9 mouse cellular contexts compared by ENCODE assay signal in genomic region chr1:171271622-171272021, GRCm38 (mm10). TPM values are rescaled to one million over a fixed set of nuclear protein-coding genes. Genes with fewer than 3 reads are reported as not detected.
DNase-seq lines count a peak whose midpoint lies in the region; ATAC-seq and TF ChIP-seq lines count a peak whose summit lies in the region.
"Had no signal": no experiment of that assay in that cellular context is flagged by ENCODE, and none has a peak within 500 bp of the region (broad histone marks: within the 10 kb centered on the region; RNA-seq: fewer than 3 reads in every experiment).

No protein-coding gene starts in this region.

- no peaks in the 10 kb centered on the region for H3K9me3 ChIP-seq in heart, embryonic 10.5 days
- H3K9me3 ChIP-seq in megakaryocyte, embryonic 14.5 days, result no peaks in the 10 kb centered on the region
- H3K9me3 ChIP-seq in limb, embryonic 15.5 days, result no peaks in the 10 kb centered on the region
- H3K9me3 ChIP-seq in stomach, postnatal 0 days (ENCODE audit: control insufficient read depth, low read length), result no peaks in the 10 kb centered on the region

- TF ChIP-seq EP300 in stomach, postnatal 0 days (optimal IDR thresholded peaks at IDR 0.05), result no peak

- no peak overlapping the region for H3K9ac ChIP-seq in limb, embryonic 15.5 days
- no peak overlapping the region for H3K9ac ChIP-seq in stomach, postnatal 0 days (ENCODE audit: low read length)

- peak overlapping the region; percentile 19; the same call in 1 of the 2 replicates for H3K27ac ChIP-seq in heart, embryonic 10.5 days
- no peak overlapping the region for H3K27ac ChIP-seq in limb, embryonic 15.5 days
- no peak overlapping the region for H3K27ac ChIP-seq in stomach, postnatal 0 days (replicated peaks)

- 0 out of 2 replicates have a peak overlapping the region, but pooled peaks have one; percentile 5 for H3K4me2 ChIP-seq in limb, embryonic 15.5 days
- H3K4me2 ChIP-seq in stomach, postnatal 0 days (replicated peaks; ENCODE audit: low read depth), result 0 out of 2 replicates have a peak overlapping the region, but pooled peaks have one; percentile 12

- intact Hi-C loops in heart, postnatal 10 days (cut with DNase I), result no loop called here

- no peak for DNase-seq in heart, embryonic 10.5 days (ENCODE audit: low spot score)
- DNase-seq in heart, postnatal 10 days, result no peak
- DNase-seq in stomach, postnatal 0 days (ENCODE audit: low spot score), result no peak
- DNase-seq in thymus, postnatal 0 days (ENCODE audit: low spot score), result no peak
- no peak for DNase-seq in right cerebral cortex, postnatal 25 days
- DNase-seq: right cerebral cortex, adult 18-20 months had no signal

- peaks cover 49% of the 10 kb centered on the region for H3K36me3 ChIP-seq in heart, embryonic 10.5 days
- peaks cover 51% of the 10 kb centered on the region for H3K36me3 ChIP-seq in megakaryocyte, embryonic 14.5 days (replicated peaks; ENCODE audit: low read length)
- H3K36me3 ChIP-seq in limb, embryonic 15.5 days, result peaks cover 47% of the 10 kb centered on the region
- H3K36me3 ChIP-seq in stomach, postnatal 0 days (ENCODE audit: control insufficient read depth, insufficient read depth, low read length), result peaks cover 14% of the 10 kb centered on the region

- H3K4me3 ChIP-seq in heart, embryonic 10.5 days, result 0 out of 2 replicates have a peak overlapping the region, but pooled peaks have one; percentile 0
- H3K4me3 ChIP-seq in megakaryocyte, embryonic 14.5 days (replicated peaks), result peak overlapping the region; percentile 68
- 0 out of 2 replicates have a peak overlapping the region, but pooled peaks have one; percentile 80 for H3K4me3 ChIP-seq in limb, embryonic 15.5 days
- H3K4me3 ChIP-seq in stomach, postnatal 0 days (ENCODE audit: low read depth, low read length), result no peak overlapping the region

- no peaks in the 10 kb centered on the region for H3K27me3 ChIP-seq in heart, embryonic 10.5 days (ENCODE audit: insufficient read depth, poor library complexity, severe bottlenecking)
- no peaks in the 10 kb centered on the region for H3K27me3 ChIP-seq in megakaryocyte, embryonic 14.5 days (replicated peaks)
- no peaks in the 10 kb centered on the region for H3K27me3 ChIP-seq in limb, embryonic 15.5 days
- H3K27me3 ChIP-seq in stomach, postnatal 0 days (ENCODE audit: control insufficient read depth, insufficient read depth, low read length), result no peaks in the 10 kb centered on the region

- no peak for TF ChIP-seq CTCF in stomach, postnatal 0 days (IDR thresholded peaks at IDR 0.05; ENCODE audit: low read depth)

- no peak for ATAC-seq in megakaryocyte, adult 5-6 weeks (ENCODE audit: poor library complexity, severe bottlenecking)
- no peak for ATAC-seq in limb, embryonic 15.5 days (ENCODE audit: insufficient number of reproducible peaks, low FRiP score, low TSS enrichment, low read depth)
- ATAC-seq in stomach, postnatal 0 days (ENCODE audit: low FRiP score, low TSS enrichment), result no peak

- peaks cover 25% of the 10 kb centered on the region for H3K4me1 ChIP-seq in heart, embryonic 10.5 days
- H3K4me1 ChIP-seq in megakaryocyte, embryonic 14.5 days, result peaks cover 31% of the 10 kb centered on the region
- peaks cover 17% of the 10 kb centered on the region for H3K4me1 ChIP-seq in limb, embryonic 15.5 days
- H3K4me1 ChIP-seq in stomach, postnatal 0 days (replicated peaks; ENCODE audit: control insufficient read depth, insufficient read depth), result 0 out of 2 replicates have a peak, but pooled peaks cover 2% of the 10 kb centered on the region

- WGBS in heart, embryonic 10.5 days, result 64% methylated on average over 10 of the region's 10 CpGs
- 68% methylated on average over 10 of the region's 10 CpGs for WGBS in limb, embryonic 15.5 days
- 61% methylated on average over 10 of the region's 10 CpGs for WGBS in stomach, postnatal 0 days

RNA-seq across cellular contexts. Expression of gene B4galt3, which starts 1.5 kb away (rescaled TPM):
- 53.3 and 62.4 TPM in 2 replicates for polyA plus RNA-seq in heart, embryonic 10.5 days (2016; fragmentation: Nextera tagmentation; extraction: Ambion mirVana)
- 10 to 100 TPM; 28.0 to 28.6 TPM for total RNA-seq in heart, postnatal 10 days (2021)
- 20.5 and 20.6 TPM in 2 replicates for polyA plus RNA-seq in megakaryocyte, embryonic 14.5 days (2012; ENCODE audit: insufficient read depth, low replicate concordance)
- 17.8 and 20.4 TPM in 2 replicates for total RNA-seq in megakaryocyte, adult 5-6 weeks (2015)
- 28.5 and 33.5 TPM in 2 replicates for total RNA-seq in megakaryocyte, adult 5-6 weeks (2017)
- polyA plus RNA-seq in limb, embryonic 15.5 days (2015; fragmentation: Nextera tagmentation; extraction: Ambion mirVana), result 63.2 and 69.1 TPM in 2 replicates
- 32.9 and 34.2 TPM in 2 replicates for polyA plus RNA-seq in stomach, postnatal 0 days (2015; fragmentation: Nextera tagmentation; extraction: Ambion mirVana)
- polyA plus RNA-seq in thymus, postnatal 0 days (2015; fragmentation: Nextera tagmentation; extraction: Ambion mirVana), result 43.9 and 50.6 TPM in 2 replicates

RNA-seq across cellular contexts. Expression of gene Ppox, which starts 9.4 kb away (rescaled TPM):
- 57.1 and 59.8 TPM in 2 replicates for polyA plus RNA-seq in heart, embryonic 10.5 days (2016; fragmentation: Nextera tagmentation; extraction: Ambion mirVana)
- 10 to 100 TPM; 20.7 to 21.4 TPM for total RNA-seq in heart, postnatal 10 days (2021)
- 17.0 and 28.8 TPM in 2 replicates for polyA plus RNA-seq in megakaryocyte, embryonic 14.5 days (2012; ENCODE audit: insufficient read depth, low replicate concordance)
- 26.5 and 27.4 TPM in 2 replicates for total RNA-seq in megakaryocyte, adult 5-6 weeks (2015)
- 14.5 and 18.0 TPM in 2 replicates for total RNA-seq in megakaryocyte, adult 5-6 weeks (2017)
- 44.7 and 49.5 TPM in 2 replicates for polyA plus RNA-seq in limb, embryonic 15.5 days (2015; fragmentation: Nextera tagmentation; extraction: Ambion mirVana)
- 16.8 and 21.3 TPM in 2 replicates for polyA plus RNA-seq in stomach, postnatal 0 days (2015; fragmentation: Nextera tagmentation; extraction: Ambion mirVana)
- polyA plus RNA-seq in thymus, postnatal 0 days (2015; fragmentation: Nextera tagmentation; extraction: Ambion mirVana), result 34.2 and 34.3 TPM in 2 replicates

RNA-seq across cellular contexts. Expression of gene Usp21, which starts 16.2 kb away (rescaled TPM):
- polyA plus RNA-seq in heart, embryonic 10.5 days (2016; fragmentation: Nextera tagmentation; extraction: Ambion mirVana), result 58.5 and 74.8 TPM in 2 replicates
- 10 to 100 TPM; 20.7 to 26.8 TPM for total RNA-seq in heart, postnatal 10 days (2021)
- polyA plus RNA-seq in megakaryocyte, embryonic 14.5 days (2012; ENCODE audit: insufficient read depth, low replicate concordance), result 33.2 and 67.7 TPM in 2 replicates
- total RNA-seq in megakaryocyte, adult 5-6 weeks (2015), result 41.1 and 41.9 TPM in 2 replicates
- 20.2 and 28.9 TPM in 2 replicates for total RNA-seq in megakaryocyte, adult 5-6 weeks (2017)
- 81.5 and 83.1 TPM in 2 replicates for polyA plus RNA-seq in limb, embryonic 15.5 days (2015; fragmentation: Nextera tagmentation; extraction: Ambion mirVana)
- polyA plus RNA-seq in stomach, postnatal 0 days (2015; fragmentation: Nextera tagmentation; extraction: Ambion mirVana), result 25.0 and 26.4 TPM in 2 replicates
- polyA plus RNA-seq in thymus, postnatal 0 days (2015; fragmentation: Nextera tagmentation; extraction: Ambion mirVana), result 39.5 and 42.7 TPM in 2 replicates

RNA-seq across cellular contexts. Expression of gene Ndufs2, which starts 20.4 kb away (rescaled TPM):
- 390 and 470 TPM in 2 replicates for polyA plus RNA-seq in heart, embryonic 10.5 days (2016; fragmentation: Nextera tagmentation; extraction: Ambion mirVana)
- 1,000 to 10,000 TPM; 1,054 to 1,076 TPM for total RNA-seq in heart, postnatal 10 days (2021)
- 24.9 and 49.7 TPM in 2 replicates for polyA plus RNA-seq in megakaryocyte, embryonic 14.5 days (2012; ENCODE audit: insufficient read depth, low replicate concordance)
- total RNA-seq in megakaryocyte, adult 5-6 weeks (2015), result 235 and 245 TPM in 2 replicates
- 276 and 306 TPM in 2 replicates for total RNA-seq in megakaryocyte, adult 5-6 weeks (2017)
- 217 and 252 TPM in 2 replicates for polyA plus RNA-seq in limb, embryonic 15.5 days (2015; fragmentation: Nextera tagmentation; extraction: Ambion mirVana)
- polyA plus RNA-seq in stomach, postnatal 0 days (2015; fragmentation: Nextera tagmentation; extraction: Ambion mirVana), result 210 and 218 TPM in 2 replicates
- polyA plus RNA-seq in thymus, postnatal 0 days (2015; fragmentation: Nextera tagmentation; extraction: Ambion mirVana), result 215 and 218 TPM in 2 replicates

RNA-seq across cellular contexts. Expression of gene Adamts4, which starts 21.4 kb away (rescaled TPM):
- polyA plus RNA-seq in heart, embryonic 10.5 days (2016; fragmentation: Nextera tagmentation; extraction: Ambion mirVana), result 2.6 and 2.8 TPM in 2 replicates
- total RNA-seq in heart, postnatal 10 days (2021), result 1 to 10 TPM; 5.1 to 7.8 TPM
- polyA plus RNA-seq in megakaryocyte, embryonic 14.5 days (2012; ENCODE audit: insufficient read depth, low replicate concordance), result 0.50 TPM in 1 of 2 replicates, not detected in the other
- total RNA-seq in megakaryocyte, adult 5-6 weeks (2015), result not detected in 2 replicates
- total RNA-seq in megakaryocyte, adult 5-6 weeks (2017), result 0.12 TPM in 1 of 2 replicates, not detected in the other
- polyA plus RNA-seq in limb, embryonic 15.5 days (2015; fragmentation: Nextera tagmentation; extraction: Ambion mirVana), result 17.6 and 19.4 TPM in 2 replicates
- polyA plus RNA-seq in stomach, postnatal 0 days (2015; fragmentation: Nextera tagmentation; extraction: Ambion mirVana), result 3.5 and 3.9 TPM in 2 replicates
- polyA plus RNA-seq in thymus, postnatal 0 days (2015; fragmentation: Nextera tagmentation; extraction: Ambion mirVana), result 0.68 and 0.86 TPM in 2 replicates
